Mouse (Mus musculus): ENCODE results near the gene Tra2a.
"Not testable (repeated sequence)": the region's sequence is repeated elsewhere in the genome, so short reads cannot be mapped to it uniquely, and the experiment has no call there.

The Tra2a gene

GRCm38 (mm10) chr6:49263847-49264243, at the start of gene Tra2a:
Gene Tra2a (minus strand): TSS chr6:49264033.
- DNase-seq (ENCODE audit: low spot score), result peak; percentile 94

- no peak for DNase-seq (ENCODE audit: low spot score)
Measured at GRCm38 (mm10) chr6:49298286-49298685, 34.5 kb upstream of the Tra2a start.

GRCm38 (mm10) chr6:49282122-49282521, 18.3 kb upstream of the Tra2a start:
- DNase-seq (ENCODE audit: low spot score), result no peak

- DNase-seq (ENCODE audit: low spot score), result no peak
Measured at GRCm38 (mm10) chr6:49280942-49281341, 17.1 kb upstream of the Tra2a start.

- DNase-seq (ENCODE audit: low spot score), result no peak
Measured at GRCm38 (mm10) chr6:49275296-49275695, 11.5 kb upstream of the Tra2a start.

- DNase-seq (ENCODE audit: low spot score), result no peak
Measured at GRCm38 (mm10) chr6:49274416-49275091, 10.7 kb upstream of the Tra2a start.

GRCm38 (mm10) chr6:49273934-49274333, 10.1 kb upstream of the Tra2a start:
- DNase-seq (ENCODE audit: low spot score), result no peak

- DNase-seq (ENCODE audit: low spot score), result no peak
Measured at GRCm38 (mm10) chr6:49272863-49273262, 9.0 kb upstream of the Tra2a start.

- no peak for DNase-seq (ENCODE audit: low spot score)
Measured at GRCm38 (mm10) chr6:49271815-49272214, 8.0 kb upstream of the Tra2a start.

GRCm38 (mm10) chr6:49269923-49270322, 6.1 kb upstream of the Tra2a start:
- no peak for DNase-seq (ENCODE audit: low spot score)

- peak; percentile 68 for DNase-seq (ENCODE audit: low spot score)
Measured at GRCm38 (mm10) chr6:49269200-49269599, 5.4 kb upstream of the Tra2a start.

GRCm38 (mm10) chr6:49267686-49268085, 3.9 kb upstream of the Tra2a start:
- DNase-seq (ENCODE audit: low spot score), result no peak

GRCm38 (mm10) chr6:49265207-49265606, 1.4 kb upstream of the Tra2a start:
- not testable (repeated sequence) for DNase-seq (ENCODE audit: low spot score)

GRCm38 (mm10) chr6:49264446-49264845, 613 bp upstream of the Tra2a start:
- not testable (repeated sequence) for DNase-seq (ENCODE audit: low spot score)

GRCm38 (mm10) chr6:49263081-49263846, 569 bp downstream of the Tra2a start:
- peak; percentile 46 for DNase-seq (ENCODE audit: low spot score)

- no peak for DNase-seq (ENCODE audit: low spot score)
Measured at GRCm38 (mm10) chr6:49262421-49262820, 1.4 kb downstream of the Tra2a start.

GRCm38 (mm10) chr6:49259711-49260110, 4.1 kb downstream of the Tra2a start:
- DNase-seq (ENCODE audit: low spot score), result no peak

GRCm38 (mm10) chr6:49257880-49258279, 6.0 kb downstream of the Tra2a start:
- DNase-seq (ENCODE audit: low spot score), result no peak

- DNase-seq (ENCODE audit: low spot score), result no peak
Measured at GRCm38 (mm10) chr6:49252207-49252606, 11.6 kb downstream of the Tra2a start.

GRCm38 (mm10) chr6:49251199-49251598, 12.6 kb downstream of the Tra2a start:
- DNase-seq (ENCODE audit: low spot score), result no peak

GRCm38 (mm10) chr6:49247246-49247645, 16.6 kb downstream of the Tra2a start:
- DNase-seq (ENCODE audit: low spot score), result no peak

GRCm38 (mm10) chr6:49242331-49242730, 21.5 kb downstream of the Tra2a start:
- DNase-seq (ENCODE audit: low spot score), result no peak

GRCm38 (mm10) chr6:49241562-49241961, 22.3 kb downstream of the Tra2a start:
- DNase-seq (ENCODE audit: low spot score), result no peak
